ENCODE assay signal across 23 mouse cellular contexts in genomic region chr17:48107862-48108261, GRCm38 (mm10). TPM values are rescaled to one million over a fixed set of nuclear protein-coding genes. Genes with fewer than 3 reads are reported as not detected.
DNase-seq lines count a peak whose midpoint lies in the region; ATAC-seq and TF ChIP-seq lines count a peak whose summit lies in the region.
"Had no signal": no experiment of that assay in that cellular context is flagged by ENCODE, and none has a peak within 500 bp of the region (broad histone marks: within the 10 kb centered on the region; RNA-seq: fewer than 3 reads in every experiment).

No protein-coding gene starts in this region.

- 48% methylated on average over 6 of the region's 6 CpGs for WGBS in hindbrain, postnatal 0 days
- 47% methylated on average over 6 of the region's 6 CpGs for WGBS in hindbrain, embryonic 14.5 days

- ATAC-seq in hindbrain, postnatal 0 days = 0 out of 2 replicates have a peak, but pooled peaks have one; percentile 18
- ATAC-seq in hindbrain, embryonic 14.5 days (ENCODE audit: low FRiP score) = no peak
- ATAC-seq: forebrain, embryonic 14.5 days; inflammation-experienced regulatory T-cells, adult 6 months; liver, embryonic 12.5 days had no signal

- DNase-seq in hindbrain, postnatal 0 days (ENCODE audit: low spot score) = no peak
- no peak for DNase-seq in hindbrain, embryonic 14.5 days (ENCODE audit: low spot score)
- DNase-seq in spleen, adult 18-20 months = peak; percentile 44 to 47
- DNase-seq in spleen, adult 12 weeks (ENCODE audit: low spot score) = no peak
- peak; percentile 9 for DNase-seq in NIH3T3 (ENCODE audit: low read depth)
- DNase-seq in splenic B cell, adult 2 months (ENCODE audit: low read depth, low spot score) = peak; percentile 65
- no peak for DNase-seq in kidney, postnatal 10 days
- DNase-seq: adrenal gland, postnatal 25 days; cerebellum, postnatal 36 days; heart, adult 18-20 months; kidney, adult 9 months; right cerebral cortex, postnatal 14 days had no signal

- H3K4me3 ChIP-seq in hindbrain, postnatal 0 days (ENCODE audit: low read length) = no peak overlapping the region
- no peak overlapping the region for H3K4me3 ChIP-seq in hindbrain, embryonic 14.5 days (replicated peaks; ENCODE audit: low read length)
- H3K4me3 ChIP-seq: embryonic facial prominence, embryonic 10.5 days; heart, embryonic 15.5 days; hindbrain, embryonic 10.5 days; limb, embryonic 10.5 days; liver, embryonic 12.5 days; neural tube, embryonic 13.5 days had no signal

- no peak overlapping the region for H3K9ac ChIP-seq in hindbrain, postnatal 0 days (replicated peaks; ENCODE audit: low read length)
- no peak overlapping the region for H3K9ac ChIP-seq in hindbrain, embryonic 14.5 days
- H3K9ac ChIP-seq: heart, embryonic 15.5 days; liver, embryonic 12.5 days; neural tube, embryonic 13.5 days had no signal

- no peaks in the 10 kb centered on the region for H3K27me3 ChIP-seq in hindbrain, postnatal 0 days (ENCODE audit: insufficient read depth, low read length)
- H3K27me3 ChIP-seq in hindbrain, embryonic 14.5 days (ENCODE audit: control insufficient read depth, insufficient read depth, low read length) = no peaks in the 10 kb centered on the region
- H3K27me3 ChIP-seq in splenic B cell, adult 2 months (ENCODE audit: control insufficient read depth, insufficient read depth, low read length, poor library complexity, severe bottlenecking) = no peaks in the 10 kb centered on the region
- H3K27me3 ChIP-seq: heart, embryonic 15.5 days; neural tube, embryonic 13.5 days had no signal

- H3K4me2 ChIP-seq in hindbrain, postnatal 0 days (ENCODE audit: low read depth, low read length) = no peak overlapping the region
- no peak overlapping the region for H3K4me2 ChIP-seq in hindbrain, embryonic 14.5 days (replicated peaks)
- H3K4me2 ChIP-seq: heart, embryonic 15.5 days; liver, embryonic 12.5 days; neural tube, embryonic 13.5 days had no signal

- no peak for TF ChIP-seq CTCF in hindbrain, postnatal 0 days (IDR thresholded peaks at IDR 0.05; ENCODE audit: low read depth)

- H3K36me3 ChIP-seq in hindbrain, postnatal 0 days (ENCODE audit: insufficient read depth, low read length) = no peaks in the 10 kb centered on the region
- H3K36me3 ChIP-seq in hindbrain, embryonic 14.5 days (replicated peaks; ENCODE audit: control insufficient read depth, insufficient read depth) = no peaks in the 10 kb centered on the region
- no peaks in the 10 kb centered on the region for H3K36me3 ChIP-seq in splenic B cell, adult 2 months (ENCODE audit: control insufficient read depth, insufficient read depth, low read length, poor library complexity, severe bottlenecking)
- H3K36me3 ChIP-seq: embryonic facial prominence, embryonic 10.5 days; heart, embryonic 15.5 days; hindbrain, embryonic 10.5 days; limb, embryonic 10.5 days; liver, embryonic 12.5 days; neural tube, embryonic 13.5 days had no signal

- no peak overlapping the region for H3K27ac ChIP-seq in hindbrain, postnatal 0 days
- no peak overlapping the region for H3K27ac ChIP-seq in hindbrain, embryonic 14.5 days
- H3K27ac ChIP-seq: embryonic facial prominence, embryonic 10.5 days; heart, embryonic 15.5 days; hindbrain, embryonic 10.5 days; limb, embryonic 10.5 days; liver, embryonic 12.5 days; neural tube, embryonic 13.5 days had no signal

- no peaks in the 10 kb centered on the region for H3K9me3 ChIP-seq in hindbrain, postnatal 0 days (ENCODE audit: low read length)
- no peaks in the 10 kb centered on the region for H3K9me3 ChIP-seq in hindbrain, embryonic 14.5 days (ENCODE audit: control insufficient read depth, low read length)
- H3K9me3 ChIP-seq: embryonic facial prominence, embryonic 10.5 days; heart, embryonic 15.5 days; limb, embryonic 10.5 days; liver, embryonic 12.5 days; neural tube, embryonic 13.5 days had no signal

- H3K4me1 ChIP-seq in hindbrain, postnatal 0 days (ENCODE audit: insufficient read depth, low read length) = no peaks in the 10 kb centered on the region
- H3K4me1 ChIP-seq in hindbrain, embryonic 14.5 days (replicated peaks; ENCODE audit: control insufficient read depth, insufficient read depth, low read length) = no peaks in the 10 kb centered on the region
- H3K4me1 ChIP-seq: heart, embryonic 15.5 days; liver, embryonic 12.5 days; neural tube, embryonic 13.5 days had no signal

RNA-seq across cellular contexts. Expression of gene 1700067P10Rik, which starts 18.7 kb away (rescaled TPM):
- not detected in 2 replicates for total RNA-seq in hindbrain, postnatal 0 days (2014; rRNA removed)
- 0.16 TPM in 1 of 2 replicates, not detected in the other for polyA plus RNA-seq in hindbrain, postnatal 0 days (2015; fragmentation: Nextera tagmentation; extraction: Ambion mirVana)
- polyA plus RNA-seq in hindbrain, embryonic 14.5 days (2014; fragmentation: Nextera tagmentation; extraction: Ambion mirVana) = 0.18 TPM in 1 of 2 replicates, not detected in the other
- total RNA-seq: adrenal gland, postnatal 25 days; gastrocnemius, adult 8-10 months; heart, adult 18-20 months; megakaryocyte progenitor cell, adult 5-6 weeks had no signal
- polyA plus RNA-seq: embryonic facial prominence, embryonic 10.5 days; forebrain, embryonic 14.5 days; heart, embryonic 15.5 days; inflammation-experienced regulatory T-cells, adult 6 months; limb, embryonic 10.5 days; liver, embryonic 12.5 days; lung, embryonic 16.5 days; neural tube, embryonic 13.5 days had no signal

RNA-seq across cellular contexts. Expression of gene 9830107B12Rik, which starts 38.2 kb away (rescaled TPM):
- total RNA-seq in hindbrain, postnatal 0 days (2014; rRNA removed) = not detected in 2 replicates
- polyA plus RNA-seq in hindbrain, postnatal 0 days (2015; fragmentation: Nextera tagmentation; extraction: Ambion mirVana) = not detected in 2 replicates
- not detected in 2 replicates for polyA plus RNA-seq in hindbrain, embryonic 14.5 days (2014; fragmentation: Nextera tagmentation; extraction: Ambion mirVana)
- total RNA-seq: adrenal gland, postnatal 25 days; gastrocnemius, adult 8-10 months; heart, adult 18-20 months had no signal
- polyA plus RNA-seq: embryonic facial prominence, embryonic 10.5 days; forebrain, embryonic 14.5 days; heart, embryonic 15.5 days; hindbrain, embryonic 10.5 days; inflammation-experienced regulatory T-cells, adult 6 months; limb, embryonic 10.5 days; liver, embryonic 12.5 days; lung, embryonic 16.5 days; neural tube, embryonic 13.5 days had no signal

RNA-seq across cellular contexts. Expression of gene A530064D06Rik, which starts 59.2 kb away (rescaled TPM):
- total RNA-seq in hindbrain, postnatal 0 days (2014; rRNA removed) = not detected in 2 replicates
- not detected in 2 replicates for polyA plus RNA-seq in hindbrain, postnatal 0 days (2015; fragmentation: Nextera tagmentation; extraction: Ambion mirVana)
- not detected in 2 replicates for polyA plus RNA-seq in hindbrain, embryonic 14.5 days (2014; fragmentation: Nextera tagmentation; extraction: Ambion mirVana)
- total RNA-seq: adrenal gland, postnatal 25 days; gastrocnemius, adult 8-10 months; heart, adult 18-20 months had no signal
- polyA plus RNA-seq: embryonic facial prominence, embryonic 10.5 days; forebrain, embryonic 14.5 days; heart, embryonic 15.5 days; hindbrain, embryonic 10.5 days; limb, embryonic 10.5 days; lung, embryonic 16.5 days; neural tube, embryonic 13.5 days had no signal

Comparison
In these comparisons a context has a peak if more than half of its experiments do, and no peak if none do; other contexts are left out.
1. DNase-seq: peak in spleen, adult 18-20 months (2 of 2), NIH3T3 (single experiment) and splenic B cell, adult 2 months (single experiment); none in hindbrain, postnatal 0 days (single experiment), hindbrain, embryonic 14.5 days (single experiment), spleen, adult 12 weeks (single experiment) and kidney, postnatal 10 days (single experiment).